Mouse (Mus musculus) stomach, postnatal 0 days (tissue): ENCODE results near the gene Tnfrsf13c.

Source experiments
- CTCF ChIP-seq: IDR thresholded peaks from 2 replicates; pipeline ENCODE4 v1.5.1; 2016; ENCODE audit warnings: antibody characterized with exemption, low read depth, mild to moderate bottlenecking, moderate library complexity
- EP300 ChIP-seq: optimal IDR thresholded peaks from 2 replicates; pipeline ENCODE3; 2016; ENCODE audit warnings: antibody characterized with exemption

DNA sequence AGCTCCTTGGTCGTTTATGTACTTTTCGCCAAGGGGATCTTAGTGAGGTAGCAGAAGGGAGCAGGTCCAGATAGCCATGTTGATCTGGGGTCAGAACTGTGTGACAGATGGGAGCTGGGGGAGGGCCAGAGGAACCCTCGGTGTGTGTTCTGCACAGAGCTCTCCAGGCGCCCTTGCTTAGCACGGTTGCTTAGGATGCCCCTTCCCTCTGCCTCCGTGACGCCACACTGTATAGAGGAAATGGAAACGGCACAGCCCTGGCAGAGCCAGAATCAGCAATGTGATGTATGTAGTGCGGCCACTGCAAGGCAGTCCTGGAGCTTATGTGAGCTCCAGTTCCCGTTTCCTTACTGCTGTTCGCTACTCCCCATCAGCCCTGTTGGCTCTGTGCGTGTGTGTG, 27.9 kb downstream of the Tnfrsf13c start:
- TF ChIP-seq CTCF (no peak), EP300 (no peak)
